Mouse (Mus musculus) G1E (cell line): ENCODE results near the gene Rpl10-ps3. TPM values are rescaled to one million over a fixed set of nuclear protein-coding genes. Genes with fewer than 3 reads are reported as not detected.

ENCODE experiments used
- ATAC-seq: 2 replicates; pipeline ENCODE4 v1.8.0; 2016; ENCODE audit warnings: mild to moderate bottlenecking; ENCODE audit not compliant: insufficient number of reproducible peaks, poor library complexity, low FRiP score, severe bottlenecking; ENCODE audit errors: extremely low read depth
- DNase-seq: peaks from one replicate; pipeline ENCODE4 v3.0.0; 2012; ENCODE audit warnings: low spot score
- H3K27me3 ChIP-seq: 2 replicates; pipeline ENCODE4 v1.6.1; 2012; ENCODE audit warnings: mild to moderate bottlenecking, low read length, inconsistent platforms; ENCODE audit not compliant: insufficient read depth
- H3K36me3 ChIP-seq: replicated peaks from 2 replicates; pipeline ENCODE3; 2012; ENCODE audit warnings: mild to moderate bottlenecking, inconsistent platforms
- H3K4me1 ChIP-seq: 2 replicates; pipeline ENCODE4 v1.6.1; 2012; ENCODE audit warnings: low read depth, low read length, inconsistent platforms, mixed read lengths; ENCODE audit not compliant: insufficient read depth
- H3K4me3 ChIP-seq: 2 replicates; pipeline ENCODE4 v1.5.1; 2012; ENCODE audit warnings: low read depth, mild to moderate bottlenecking, inconsistent platforms, low read length, moderate library complexity, mixed read lengths
- H3K9me3 ChIP-seq: replicated peaks from 2 replicates; pipeline ENCODE4 v1.6.1; 2012; ENCODE audit warnings: inconsistent platforms
- CTCF ChIP-seq: IDR thresholded peaks from 2 replicates; pipeline ENCODE4 v1.5.1; 2012; ENCODE audit warnings: low read depth, low read length, inconsistent platforms, mixed read lengths
- GATA1 ChIP-seq: IDR thresholded peaks from 2 replicates; pipeline ENCODE4 v1.6.1; 2012; ENCODE audit warnings: borderline replicate concordance, low read length, inconsistent platforms, mixed read lengths
- GATA2 ChIP-seq: IDR thresholded peaks from 2 replicates; pipeline ENCODE4 v1.6.1; 2012; ENCODE audit warnings: low read depth, low read length, inconsistent platforms, borderline replicate concordance
- POLR2AphosphoS5 ChIP-seq: IDR thresholded peaks from 2 replicates; pipeline ENCODE4 v1.6.1; 2012; ENCODE audit warnings: low read depth, low read length, inconsistent platforms; ENCODE audit not compliant: insufficient replicate concordance
- TAL1 ChIP-seq: conservative IDR thresholded peaks from 2 replicates; pipeline ENCODE4 v1.6.1; 2012; ENCODE audit warnings: low read depth, low read length, inconsistent platforms, mixed read lengths
- polyA plus RNA-seq: library from polyadenylated mRNA; stranded (reverse); fragments of >175 nt; gene quantifications from 2 replicates; pipeline ENCODE4 v1.2.3, GENCODE M21; 2012
- total RNA-seq, 2 experiments: library from RNA; stranded (forward) in 1 of 2; stranded (reverse) in 1 of 2; fragments of 200-1000 nt in 1 of 2; fragments of >200 nt in 1 of 2; fragmentation: Nextera tagmentation in 1 of 2; gene quantifications; 2 replicates each; pipeline ENCODE4 v1.2.3; 2014 to 2017

Rpl10-ps3 gene
- total and polyA plus RNA-seq, 3 experiments = 29.1 to 413 (median 318) TPM

DNA sequence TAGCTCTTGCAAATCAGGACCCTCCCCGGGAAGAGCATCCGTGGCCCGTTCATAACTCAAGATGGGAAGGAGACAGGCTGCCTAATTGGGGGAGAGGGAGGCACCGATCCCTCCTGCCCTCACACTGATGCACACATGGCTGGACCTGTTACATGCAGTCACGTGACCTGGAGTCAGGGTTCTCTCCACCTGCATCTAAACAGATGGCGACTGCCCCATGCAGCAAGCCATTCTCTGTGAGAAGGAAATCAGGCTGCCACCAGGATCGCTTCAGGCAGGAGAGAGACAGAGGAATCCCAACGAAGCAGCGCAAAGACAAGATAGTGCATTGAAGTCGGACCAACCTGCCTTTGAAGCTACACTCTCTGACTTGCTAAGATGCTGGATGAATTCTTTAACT lies 3.5 kb upstream of the Rpl10-ps3 start:
- TF ChIP-seq TAL1 = no peak
- TF ChIP-seq GATA2 = no peak
- no peaks in the 10 kb centered on the region for H3K36me3 ChIP-seq
- DNase-seq = no peak
- no peaks in the 10 kb centered on the region for H3K4me1 ChIP-seq
- no peak for ATAC-seq
- H3K27me3 ChIP-seq = no peaks in the 10 kb centered on the region
- peaks cover 7% of the 10 kb centered on the region; the same call in 1 of the 2 replicates for H3K9me3 ChIP-seq
- no peak overlapping the region for H3K4me3 ChIP-seq

DNA sequence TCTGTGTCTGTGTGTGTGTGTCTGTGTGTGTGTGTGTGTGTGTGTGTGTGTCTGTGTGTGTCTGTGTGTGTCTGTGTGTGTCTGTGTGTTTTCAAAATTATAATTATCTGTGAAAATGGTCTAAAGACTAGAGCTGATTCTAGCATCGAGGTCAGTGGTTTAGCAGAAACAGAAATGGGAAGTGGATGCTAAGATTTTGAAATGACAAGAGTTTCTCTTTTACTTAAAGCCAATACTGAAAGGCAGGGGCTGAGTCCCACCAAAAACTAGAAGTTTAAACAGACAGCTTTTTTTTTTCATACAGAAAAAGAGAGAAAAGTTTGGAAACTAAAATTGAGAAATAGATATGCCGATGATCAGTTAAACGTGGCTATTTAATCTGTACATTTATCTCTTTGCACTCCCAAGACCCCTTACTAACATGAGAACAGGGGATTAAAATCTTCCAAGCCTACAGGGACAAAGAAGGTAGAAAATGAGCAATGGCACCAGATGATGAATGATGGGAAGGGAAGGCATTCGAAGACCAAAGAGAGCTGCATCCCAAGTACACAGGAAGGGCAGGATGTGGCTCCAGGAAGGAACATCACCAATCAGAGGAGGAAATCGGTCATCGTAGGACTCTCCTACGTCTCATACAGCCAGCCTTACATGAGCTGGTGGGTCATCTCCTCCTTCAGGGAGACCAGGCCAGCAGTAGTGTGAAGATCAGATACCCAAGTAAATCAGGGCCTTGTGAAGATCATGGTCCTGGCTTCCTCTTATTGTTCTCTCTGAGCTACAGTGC lies 9.0 kb downstream of the Rpl10-ps3 start:
- TF ChIP-seq TAL1 (no peak), POLR2AphosphoS5 (no peak), GATA1 (no peak), GATA2 (no peak), CTCF (no peak)
- no peak for ATAC-seq

DNA sequence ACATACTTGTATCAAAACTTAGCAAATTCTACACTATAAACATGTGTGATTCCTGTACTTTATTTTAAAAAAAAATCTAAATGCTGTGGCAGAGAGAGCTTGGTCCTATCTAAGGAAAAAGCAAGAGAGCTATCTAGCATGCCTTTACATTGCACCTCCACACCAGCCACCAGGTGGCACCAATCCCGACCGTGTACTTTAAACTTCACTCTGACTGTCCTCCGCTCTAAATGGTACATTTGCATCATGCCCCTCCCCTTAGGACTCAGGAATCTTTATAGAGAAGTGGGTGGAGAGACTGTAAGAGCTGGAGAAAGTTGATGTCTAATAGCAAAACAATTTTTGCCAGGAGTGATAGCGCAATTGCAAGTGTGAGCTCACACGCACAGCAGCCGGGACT lies 11.4 kb downstream of the Rpl10-ps3 start:
- no peak overlapping the region for H3K4me3 ChIP-seq
- H3K9me3 ChIP-seq = peaks cover 2% of the 10 kb centered on the region; the same call in 1 of the 2 replicates
- ATAC-seq (no peak), DNase-seq (no peak)
- H3K4me1 ChIP-seq = no peaks in the 10 kb centered on the region
- H3K27me3 ChIP-seq = no peaks in the 10 kb centered on the region
- H3K36me3 ChIP-seq = no peaks in the 10 kb centered on the region
- no peak for TF ChIP-seq TAL1
- TF ChIP-seq GATA2 = no peak
- TF ChIP-seq POLR2AphosphoS5 = no peak
- no peak for TF ChIP-seq GATA1
- no peak for TF ChIP-seq CTCF

More for the DNA sequence above, 9.0 kb downstream of the Rpl10-ps3 start:
- no peak for DNase-seq
- H3K27me3 ChIP-seq = no peaks in the 10 kb centered on the region
- H3K4me3 ChIP-seq = no peak overlapping the region
- H3K9me3 ChIP-seq = peaks cover 2% of the 10 kb centered on the region; the same call in 1 of the 2 replicates
- no peaks in the 10 kb centered on the region for H3K4me1 ChIP-seq
- no peaks in the 10 kb centered on the region for H3K36me3 ChIP-seq

DNA sequence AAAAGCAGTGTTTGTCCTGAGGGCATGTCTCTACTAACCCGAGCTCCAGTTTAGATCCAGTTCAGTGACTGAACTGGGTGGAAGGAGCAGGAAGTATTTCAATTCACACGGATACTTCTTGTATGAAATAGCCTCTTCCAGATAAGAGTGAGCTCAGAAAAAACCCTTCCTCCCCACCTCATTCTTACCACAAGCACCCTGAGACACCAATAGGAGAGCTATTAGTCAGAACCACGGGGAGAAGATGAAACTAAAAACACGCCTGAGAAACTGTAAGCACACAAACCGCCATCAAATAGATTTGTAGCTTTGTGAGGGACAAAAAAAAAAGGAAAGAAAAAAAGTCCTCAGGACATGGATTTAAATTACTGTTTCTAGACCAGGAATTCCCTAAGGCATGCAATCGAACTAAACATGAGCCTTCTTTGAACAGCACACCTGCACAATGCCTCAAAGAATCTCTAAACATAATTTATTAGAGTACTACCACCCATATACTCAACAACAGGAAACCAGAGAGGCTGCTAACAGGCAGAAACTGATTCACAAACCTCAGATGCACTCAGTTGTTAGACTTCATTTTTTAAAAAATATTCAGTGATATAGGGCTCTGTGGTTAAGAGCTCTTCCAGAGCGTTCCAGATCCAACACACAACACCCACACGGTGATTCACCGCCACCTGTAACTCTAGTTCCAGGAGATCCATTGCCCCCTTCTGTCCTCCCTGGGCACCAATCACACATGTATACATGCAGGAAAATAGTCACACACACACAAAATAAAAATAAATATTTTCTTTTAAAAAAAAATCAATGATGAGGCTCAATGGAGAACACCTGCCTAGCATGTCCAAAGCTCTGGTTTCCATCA lies 20.2 kb downstream of the Rpl10-ps3 start:
- H3K4me1 ChIP-seq = no peaks in the 10 kb centered on the region
- no peak overlapping the region for H3K4me3 ChIP-seq
- no peaks in the 10 kb centered on the region for H3K36me3 ChIP-seq
- no peaks in the 10 kb centered on the region for H3K27me3 ChIP-seq
- TF ChIP-seq TAL1 = no peak
- no peak for TF ChIP-seq GATA1
- TF ChIP-seq GATA2 = no peak
- TF ChIP-seq POLR2AphosphoS5 = no peak
- no peak for TF ChIP-seq CTCF
- ATAC-seq (no peak), DNase-seq (no peak)
- no peaks in the 10 kb centered on the region for H3K9me3 ChIP-seq

DNA sequence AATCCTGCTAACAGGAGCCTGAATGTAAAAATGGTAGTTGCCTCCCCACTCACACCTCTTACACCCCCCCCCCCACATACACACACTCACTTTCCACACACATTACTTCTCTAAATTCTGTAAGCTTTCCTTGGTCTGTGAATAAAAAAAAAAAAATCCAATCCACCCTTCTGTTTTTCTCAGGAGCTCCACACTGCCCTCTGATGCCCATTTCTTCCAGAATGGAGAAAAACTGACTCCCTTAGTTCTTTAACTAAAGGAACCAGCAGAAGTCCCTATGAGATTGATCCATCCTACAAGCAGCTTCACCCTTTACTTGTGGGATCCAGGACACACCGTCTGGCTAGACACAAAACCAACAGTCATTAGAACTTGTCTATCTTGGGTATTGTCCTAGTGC lies 24.0 kb downstream of the Rpl10-ps3 start:
- Histone ChIP-seq H3K27me3 (no peaks in the 10 kb centered on the region), H3K9me3 (no peaks in the 10 kb centered on the region), H3K4me3 (no peak overlapping the region), H3K36me3 (no peaks in the 10 kb centered on the region), H3K4me1 (no peaks in the 10 kb centered on the region)
- TF ChIP-seq POLR2AphosphoS5 = no peak
- TF ChIP-seq TAL1 = no peak
- no peak for TF ChIP-seq CTCF
- no peak for TF ChIP-seq GATA2
- no peak for TF ChIP-seq GATA1
- DNase-seq = no peak
- ATAC-seq = no peak

DNA sequence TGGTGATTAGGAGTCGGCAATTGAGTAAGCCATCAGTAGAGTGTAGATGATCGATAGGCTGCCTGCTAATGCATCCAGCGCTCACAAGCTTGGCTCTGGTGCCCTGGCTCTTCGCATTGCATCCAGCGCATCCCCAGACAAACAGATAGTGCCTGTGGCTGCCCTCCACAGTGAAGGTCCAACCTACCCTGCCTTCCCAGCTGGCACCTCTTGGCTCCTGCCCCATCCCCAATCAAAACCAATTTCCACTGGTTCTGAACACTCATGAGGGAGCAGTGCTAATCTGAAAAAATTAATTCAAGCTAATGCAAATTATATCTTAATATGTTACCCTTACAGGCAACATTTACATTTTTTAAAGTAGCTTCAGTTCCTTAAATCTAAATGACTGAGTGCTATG lies 25.3 kb downstream of the Rpl10-ps3 start:
- no peaks in the 10 kb centered on the region for H3K36me3 ChIP-seq
- TF ChIP-seq GATA1 (no peak), CTCF (no peak), GATA2 (no peak), POLR2AphosphoS5 (no peak), TAL1 (no peak)
- no peaks in the 10 kb centered on the region for H3K9me3 ChIP-seq
- no peaks in the 10 kb centered on the region for H3K4me1 ChIP-seq
- no peak overlapping the region for H3K4me3 ChIP-seq
- H3K27me3 ChIP-seq = no peaks in the 10 kb centered on the region
- no peak for ATAC-seq
- DNase-seq = no peak
